Mouse (Mus musculus) G1E (cell line): ENCODE data around the gene Ubap2l. TPM values are rescaled to one million over a fixed set of nuclear protein-coding genes. Genes with fewer than 3 reads are reported as not detected.
A peak's percentile ranks its signal among the peaks of the same experiment; 100 is the strongest.

ENCODE experiments used
- ATAC-seq: 2 replicates; pipeline ENCODE4 v1.8.0; 2016; ENCODE audit warnings: mild to moderate bottlenecking; ENCODE audit not compliant: insufficient number of reproducible peaks, poor library complexity, low FRiP score, severe bottlenecking; ENCODE audit errors: extremely low read depth
- DNase-seq: peaks from one replicate; pipeline ENCODE4 v3.0.0; 2012; ENCODE audit warnings: low spot score
- H3K27me3 ChIP-seq: 2 replicates; pipeline ENCODE4 v1.6.1; 2012; ENCODE audit warnings: mild to moderate bottlenecking, low read length, inconsistent platforms; ENCODE audit not compliant: insufficient read depth
- H3K36me3 ChIP-seq: replicated peaks from 2 replicates; pipeline ENCODE3; 2012; ENCODE audit warnings: mild to moderate bottlenecking, inconsistent platforms
- H3K4me1 ChIP-seq: 2 replicates; pipeline ENCODE4 v1.6.1; 2012; ENCODE audit warnings: low read depth, low read length, inconsistent platforms, mixed read lengths; ENCODE audit not compliant: insufficient read depth
- H3K4me3 ChIP-seq: 2 replicates; pipeline ENCODE4 v1.5.1; 2012; ENCODE audit warnings: low read depth, mild to moderate bottlenecking, inconsistent platforms, low read length, moderate library complexity, mixed read lengths
- H3K9me3 ChIP-seq: replicated peaks from 2 replicates; pipeline ENCODE4 v1.6.1; 2012; ENCODE audit warnings: inconsistent platforms
- CTCF ChIP-seq: IDR thresholded peaks from 2 replicates; pipeline ENCODE4 v1.5.1; 2012; ENCODE audit warnings: low read depth, low read length, inconsistent platforms, mixed read lengths
- GATA1 ChIP-seq: IDR thresholded peaks from 2 replicates; pipeline ENCODE4 v1.6.1; 2012; ENCODE audit warnings: borderline replicate concordance, low read length, inconsistent platforms, mixed read lengths
- GATA2 ChIP-seq: IDR thresholded peaks from 2 replicates; pipeline ENCODE4 v1.6.1; 2012; ENCODE audit warnings: low read depth, low read length, inconsistent platforms, borderline replicate concordance
- POLR2AphosphoS5 ChIP-seq: IDR thresholded peaks from 2 replicates; pipeline ENCODE4 v1.6.1; 2012; ENCODE audit warnings: low read depth, low read length, inconsistent platforms; ENCODE audit not compliant: insufficient replicate concordance
- TAL1 ChIP-seq: conservative IDR thresholded peaks from 2 replicates; pipeline ENCODE4 v1.6.1; 2012; ENCODE audit warnings: low read depth, low read length, inconsistent platforms, mixed read lengths
- polyA plus RNA-seq: library from polyadenylated mRNA; stranded (reverse); fragments of >175 nt; gene quantifications from 2 replicates; pipeline ENCODE4 v1.2.3, GENCODE M21; 2012
- total RNA-seq, 2 experiments: library from RNA; stranded (forward) in 1 of 2; stranded (reverse) in 1 of 2; fragments of 200-1000 nt in 1 of 2; fragments of >200 nt in 1 of 2; fragmentation: Nextera tagmentation in 1 of 2; gene quantifications; 2 replicates each; pipeline ENCODE4 v1.2.3; 2014 to 2017

Gene Ubap2l
- total and polyA plus RNA-seq, 3 experiments, result 145 to 353 (median 193) TPM

GRCm38 (mm10) chr3:90076921-90077716 lies 24.7 kb upstream of the Ubap2l start:
- Histone ChIP-seq H3K4me1 (peaks cover 39% of the 10 kb centered on the region), H3K27me3 (peaks cover 19% of the 10 kb centered on the region), H3K36me3 (peaks cover 2% of the 10 kb centered on the region), H3K4me3 (no peak overlapping the region), H3K9me3 (no peaks in the 10 kb centered on the region)
- ATAC-seq (no peak), DNase-seq (peak; percentile 41)
- TF ChIP-seq GATA2, result no peak
- peak; percentile 71 for TF ChIP-seq CTCF

- DNase-seq, result no peak
- peaks cover 16% of the 10 kb centered on the region for H3K4me1 ChIP-seq
- ATAC-seq, result no peak
- H3K36me3 ChIP-seq, result peaks cover 3% of the 10 kb centered on the region
- H3K27me3 ChIP-seq, result peaks cover 23% of the 10 kb centered on the region
- H3K4me3 ChIP-seq, result no peak within 1 kb of the TSS
- no peak for TF ChIP-seq CTCF
- no peak for TF ChIP-seq GATA2
- no peak for TF ChIP-seq GATA1
- no peak for TF ChIP-seq POLR2AphosphoS5
- no peak for TF ChIP-seq TAL1
- no peaks in the 10 kb centered on the region for H3K9me3 ChIP-seq
Measured at GRCm38 (mm10) chr3:90072294-90072693, 19.9 kb upstream of the Ubap2l start, which contains the start of gene Tpm3. TSS of gene Tpm3 (plus strand) at chr3:90072649.

- Histone ChIP-seq H3K36me3 (peaks cover 26% of the 10 kb centered on the region), H3K4me1 (peaks cover 18% of the 10 kb centered on the region), H3K4me3 (no peak overlapping the region), H3K9me3 (no peaks in the 10 kb centered on the region), H3K27me3 (peaks cover 21% of the 10 kb centered on the region)
- no peak for DNase-seq
- ATAC-seq, result no peak
- no peak for TF ChIP-seq POLR2AphosphoS5
- no peak for TF ChIP-seq GATA1
- TF ChIP-seq GATA2, result no peak
- no peak for TF ChIP-seq CTCF
- TF ChIP-seq TAL1, result no peak
Measured at GRCm38 (mm10) chr3:90069688-90070087, 17.3 kb upstream of the Ubap2l start.

- Histone ChIP-seq H3K4me1 (peaks cover 18% of the 10 kb centered on the region), H3K36me3 (peaks cover 42% of the 10 kb centered on the region), H3K27me3 (peaks cover 11% of the 10 kb centered on the region), H3K9me3 (no peaks in the 10 kb centered on the region), H3K4me3 (no peak overlapping the region)
- ATAC-seq, result no peak
- TF ChIP-seq GATA1 (no peak), POLR2AphosphoS5 (no peak), TAL1 (no peak), GATA2 (no peak), CTCF (no peak)
- DNase-seq, result no peak
Measured at GRCm38 (mm10) chr3:90067851-90068250, 15.4 kb upstream of the Ubap2l start.

- peaks cover 60% of the 10 kb centered on the region for H3K36me3 ChIP-seq
- TF ChIP-seq CTCF (peak; percentile 94), TAL1 (no peak)
- no peak overlapping the region for H3K4me3 ChIP-seq
- no peaks in the 10 kb centered on the region for H3K9me3 ChIP-seq
- no peaks in the 10 kb centered on the region for H3K27me3 ChIP-seq
- DNase-seq, result no peak
- H3K4me1 ChIP-seq, result peaks cover 7% of the 10 kb centered on the region; the same call in 1 of the 2 replicates
- no peak for ATAC-seq
Measured at GRCm38 (mm10) chr3:90065553-90065952, 13.1 kb upstream of the Ubap2l start.

- no peaks in the 10 kb centered on the region for H3K9me3 ChIP-seq
- ATAC-seq, result no peak
Measured at GRCm38 (mm10) chr3:90064383-90064782, 12.0 kb upstream of the Ubap2l start.

More at GRCm38 (mm10) chr3:90064383-90064782, 12.0 kb upstream of the Ubap2l start:
- no peak for TF ChIP-seq GATA1
- no peak for TF ChIP-seq GATA2
- TF ChIP-seq TAL1, result no peak
- no peak for TF ChIP-seq POLR2AphosphoS5
- no peak for TF ChIP-seq CTCF
- no peak overlapping the region for H3K4me3 ChIP-seq
- peaks cover 69% of the 10 kb centered on the region for H3K36me3 ChIP-seq
- H3K27me3 ChIP-seq, result no peaks in the 10 kb centered on the region
- H3K4me1 ChIP-seq, result peaks cover 4% of the 10 kb centered on the region; the same call in 1 of the 2 replicates
- no peak for DNase-seq
